8 mouse cellular contexts compared by ENCODE assay signal in the genomic region with DNA sequence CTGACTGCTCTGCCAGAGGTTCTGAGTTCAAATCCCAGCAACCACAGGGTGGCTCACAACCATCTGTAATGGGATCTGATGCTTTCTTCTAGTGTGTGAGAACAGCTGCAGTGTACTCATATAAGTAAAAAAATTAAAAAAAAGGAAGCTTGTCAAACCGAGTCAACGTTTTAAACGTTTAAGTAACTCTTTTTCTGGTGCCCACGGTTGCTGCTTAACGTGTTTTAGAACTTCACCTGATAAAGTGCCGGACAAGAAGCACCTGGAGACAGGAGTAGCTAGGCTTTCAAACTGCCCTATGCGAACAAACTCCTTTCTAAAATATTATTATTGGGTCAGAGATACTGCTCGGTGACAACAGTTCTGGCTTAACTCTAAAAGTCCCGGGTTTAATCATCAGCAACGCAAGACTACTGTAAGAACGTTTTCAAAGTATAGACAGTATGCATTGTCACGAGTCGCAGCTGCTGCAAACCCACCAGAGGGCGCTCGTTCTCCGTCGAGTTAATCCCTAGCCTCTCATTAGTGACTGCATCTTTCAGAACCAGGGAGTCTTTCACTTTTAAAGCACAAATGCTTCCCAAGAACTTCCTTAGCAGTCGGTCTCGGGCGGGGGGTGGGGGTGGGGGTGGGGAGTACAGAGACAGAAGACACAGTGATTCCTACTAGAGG. TPM values are rescaled to one million over a fixed set of nuclear protein-coding genes. Genes with fewer than 3 reads are reported as not detected.
DNase-seq lines count a peak whose midpoint lies in the region; ATAC-seq lines count a peak whose summit lies in the region.

No protein-coding gene starts in this region.

- intact Hi-C loops in heart, postnatal 36 days (cut with DNase I) = loop anchor here (2.0 kb wide), 2 partner anchors 15 to 87 kb away; no protein-coding TSS in a partner anchor

- H3K27ac ChIP-seq in macrophage = peak overlapping the region; percentile 93

- 3% methylated on average over 20 of the region's 20 CpGs for WGBS in macrophage (ENCODE audit: missing documents)

- peak overlapping the region; percentile 79 for H3K4me3 ChIP-seq in macrophage (ENCODE audit: inconsistent target)

- H3K36me3 ChIP-seq in macrophage (ENCODE audit: inconsistent target) = no peaks in the 10 kb centered on the region

- DNase-seq in ES-CJ7 (ENCODE audit: low read depth, low spot score) = peak; percentile 93
- peak; percentile 94 for DNase-seq in brain, adult 2 months (ENCODE audit: low read depth, low spot score)
- DNase-seq in heart, postnatal 36 days = peak; percentile 87 to 88
- DNase-seq in layer of hippocampus, postnatal 36 days = peak; percentile 69 to 83
- peak; percentile 66 for DNase-seq in retina, postnatal 7 days (ENCODE audit: low read depth, low spot score)
- DNase-seq in urinary bladder, adult 18-20 months (ENCODE audit: low spot score in 2 of 2) = peak; percentile 68 to 76

- H3K79me2 ChIP-seq in macrophage (ENCODE audit: inconsistent target) = no peaks in the 10 kb centered on the region

- peak; percentile 66 for ATAC-seq in erythroblast, adult 5-6 weeks (replicated peaks; ENCODE audit: low FRiP score, poor library complexity, severe bottlenecking)

RNA-seq across cellular contexts. Expression of gene Kazald1, which starts 1.0 kb away (rescaled TPM):
- not detected in 2 replicates for total RNA-seq in erythroblast, adult 5-6 weeks (2015; ENCODE audit: low replicate concordance)
- not detected in 2 replicates for total RNA-seq in erythroblast, adult 5-6 weeks (2017; ENCODE audit: low replicate concordance)
- total RNA-seq in heart, postnatal 36 days (2021) = 1 to 10 TPM; 4.6 to 4.8 TPM
- 1 to 10 TPM; 1.2 to 1.6 TPM for total RNA-seq in layer of hippocampus, postnatal 36 days (2021)
- total RNA-seq in macrophage (2018; cell fraction: chromatin; rRNA removed) = 1 to 10 TPM in 7 of 26 experiments, under 1 TPM in 10, not detected in 9; 0.53 to 1.8 (median 0.96) TPM
- under 1 TPM in 20 of 26 experiments, not detected in 6; 0.10 to 0.47 (median 0.22) TPM for total RNA-seq in macrophage (2018; cell fraction: cytosol; rRNA removed)
- total RNA-seq in macrophage (2018; cell fraction: nucleus; rRNA removed) = 1 to 10 TPM in 7 of 26 experiments, under 1 TPM in 14, not detected in 5; 0.29 to 2.1 (median 0.77) TPM
- polyA plus RNA-seq in macrophage (2018) = 0.10 to 0.33 TPM in 2 of 3 replicates, not detected in the other

RNA-seq across cellular contexts. Expression of gene Sfxn3, which starts 26.7 kb away (rescaled TPM):
- 9.4 and 16.7 TPM in 2 replicates for total RNA-seq in erythroblast, adult 5-6 weeks (2015; ENCODE audit: low replicate concordance)
- total RNA-seq in erythroblast, adult 5-6 weeks (2017; ENCODE audit: low replicate concordance) = 3.4 and 3.8 TPM in 2 replicates
- total RNA-seq in heart, postnatal 36 days (2021) = 10 to 100 TPM; 11.6 to 14.2 TPM
- total RNA-seq in layer of hippocampus, postnatal 36 days (2021) = 10 to 100 TPM; 82.4 to 91.5 TPM
- 10 to 100 TPM in 21 of 26 experiments, 1 to 10 TPM in 5; 8.1 to 45.0 (median 16.3) TPM for total RNA-seq in macrophage (2018; cell fraction: chromatin; rRNA removed)
- total RNA-seq in macrophage (2018; cell fraction: cytosol; rRNA removed) = 10 to 100 TPM; 13.1 to 36.5 (median 22.2) TPM
- 10 to 100 TPM in 25 of 26 experiments, 1 to 10 TPM in 1; 9.8 to 50.9 (median 19.2) TPM for total RNA-seq in macrophage (2018; cell fraction: nucleus; rRNA removed)
- 27.6 to 39.5 TPM (median 34.8 TPM) in 3 replicates for polyA plus RNA-seq in macrophage (2018)

RNA-seq across cellular contexts. Expression of gene Pdzd7, which starts 28.5 kb away (rescaled TPM):
- total RNA-seq in erythroblast, adult 5-6 weeks (2015; ENCODE audit: low replicate concordance) = not detected in 2 replicates
- total RNA-seq in erythroblast, adult 5-6 weeks (2017; ENCODE audit: low replicate concordance) = 0.28 TPM in 1 of 2 replicates, not detected in the other
- total RNA-seq in heart, postnatal 36 days (2021) = under 1 TPM; 0.11 to 0.19 TPM
- 1 to 10 TPM; 2.2 to 3.4 TPM for total RNA-seq in layer of hippocampus, postnatal 36 days (2021)
- total RNA-seq in macrophage (2018; cell fraction: chromatin; rRNA removed) = under 1 TPM in 4 of 26 experiments, not detected in 22; 0.19 to 0.52 (median 0.34) TPM
- not detected for total RNA-seq in macrophage (2018; cell fraction: cytosol; rRNA removed)
- under 1 TPM in 4 of 26 experiments, not detected in 22; 0.18 to 0.40 (median 0.28) TPM for total RNA-seq in macrophage (2018; cell fraction: nucleus; rRNA removed)
- not detected in 3 replicates for polyA plus RNA-seq in macrophage (2018)

RNA-seq across cellular contexts. Expression of gene Lzts2, which starts 59.8 kb away (rescaled TPM):
- total RNA-seq in erythroblast, adult 5-6 weeks (2015; ENCODE audit: low replicate concordance) = not detected in 2 replicates
- 0.42 and 0.60 TPM in 2 replicates for total RNA-seq in erythroblast, adult 5-6 weeks (2017; ENCODE audit: low replicate concordance)
- total RNA-seq in heart, postnatal 36 days (2021) = 10 to 100 TPM; 61.0 to 69.7 TPM
- 10 to 100 TPM; 25.6 to 30.8 TPM for total RNA-seq in layer of hippocampus, postnatal 36 days (2021)
- total RNA-seq in macrophage (2018; cell fraction: chromatin; rRNA removed) = 1 to 10 TPM; 1.1 to 9.7 (median 4.8) TPM
- total RNA-seq in macrophage (2018; cell fraction: cytosol; rRNA removed) = 1 to 10 TPM; 1.5 to 5.0 (median 3.4) TPM
- 10 to 100 TPM in 5 of 26 experiments, 1 to 10 TPM in 21; 2.2 to 10.8 (median 5.1) TPM for total RNA-seq in macrophage (2018; cell fraction: nucleus; rRNA removed)
- 1.4 to 4.7 TPM (median 2.3 TPM) in 3 replicates for polyA plus RNA-seq in macrophage (2018)

Comparison
In these comparisons a context has a peak if more than half of its experiments do, and no peak if none do; other contexts are left out.
1. Peak in every context shown above with its lines: DNase-seq, ATAC-seq, H3K4me3 ChIP-seq and H3K27ac ChIP-seq.
2. RNA of gene Sfxn3, which starts 26.7 kb away (total RNA-seq): 82.4 to 91.5 TPM in layer of hippocampus, postnatal 36 days; 3.4 to 16.7 TPM in erythroblast, adult 5-6 weeks and 11.6 to 14.2 TPM in heart, postnatal 36 days; every median in the first group is over 4 times any median in the second.